Mouse (Mus musculus) central nervous system, embryonic 14 days (tissue): Measurements from ENCODE around the gene Wnk2. TPM values are rescaled to one million over a fixed set of nuclear protein-coding genes. Genes with fewer than 3 reads are reported as not detected.

Experiments
- polyA plus RNA-seq: library from polyadenylated mRNA; depleted of rRNA; stranded (reverse); fragments of >200 nt; gene quantifications from 2 replicates; pipeline ENCODE4 v1.2.3, GENCODE M21; 2012; rRNA removed

Wnk2 gene
- polyA plus RNA-seq, result 56.6 and 57.6 TPM in 2 replicates

DNA sequence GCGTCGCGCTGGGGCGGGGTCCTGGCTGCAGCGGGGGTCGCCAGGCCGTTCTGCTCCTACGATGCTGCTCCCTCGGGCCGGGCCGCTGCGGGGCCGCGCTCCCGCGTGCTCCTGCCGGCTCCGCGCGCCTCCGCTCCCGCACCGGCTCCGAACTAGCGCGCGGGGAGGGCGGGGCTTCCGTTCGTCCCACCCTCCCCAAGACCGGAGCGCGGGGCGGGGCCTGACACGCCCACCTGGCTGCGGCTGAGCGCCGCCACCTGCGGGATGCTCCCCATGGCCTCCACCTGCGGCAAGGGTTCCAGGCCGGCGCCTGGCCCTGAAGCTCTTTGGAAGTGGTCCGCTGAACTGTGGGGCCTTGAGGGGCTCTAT, at the start of gene Wnk2:
Gene Wnk2, minus strand, starts transcription at position 157 of the 369 bp plus-strand sequence.

DNA sequence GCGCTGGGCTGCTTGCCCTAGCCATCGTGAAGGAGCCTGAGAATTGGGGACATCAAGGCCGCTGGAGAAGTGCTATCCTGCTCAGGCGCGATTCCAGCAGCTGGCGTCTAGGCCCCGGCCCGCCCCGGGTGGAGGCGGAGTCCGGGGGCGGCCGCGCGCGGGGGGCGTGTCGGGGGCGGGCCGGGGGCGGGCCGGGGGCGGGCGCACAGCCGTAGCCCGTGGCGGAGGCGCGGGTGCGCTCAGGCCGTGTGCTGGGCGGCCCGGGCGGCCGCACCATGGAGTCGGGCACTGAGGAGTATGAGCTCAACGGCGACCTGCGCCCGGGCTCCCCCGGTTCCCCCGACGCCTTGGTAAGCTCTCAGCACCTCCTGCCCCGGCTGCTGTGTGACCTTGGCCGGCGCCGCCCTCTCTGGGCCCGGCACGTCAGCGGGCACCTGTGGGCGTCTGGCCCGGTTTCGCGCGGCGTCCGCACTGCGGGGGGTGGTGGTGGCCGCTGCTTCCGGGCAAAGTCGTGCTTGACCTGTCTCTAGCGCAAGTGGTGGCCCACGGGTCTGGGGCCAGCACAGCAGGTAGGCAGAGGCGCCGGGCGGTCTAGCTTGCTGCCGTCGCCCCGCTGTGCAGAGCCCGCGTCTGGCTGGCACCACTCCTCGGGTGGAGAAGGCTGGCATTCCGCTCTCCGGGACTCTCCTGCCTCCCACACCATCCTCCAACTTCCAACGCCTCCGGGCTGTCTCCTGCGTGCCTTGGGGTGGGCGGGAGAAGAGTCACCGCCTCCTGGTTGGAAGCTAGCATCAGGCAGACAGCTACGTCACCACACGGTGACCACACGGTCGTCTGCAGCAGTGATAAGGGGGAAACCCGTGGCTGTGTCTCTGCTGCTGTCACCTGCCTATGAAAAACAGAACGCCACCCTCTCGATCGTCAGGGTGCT, 39.7 kb upstream of the Wnk2 start, which contains the start of gene Ninj1:
Gene Ninj1, plus strand, starts transcription at position 198 of the 931 bp plus-strand sequence.

Other genes with a start within 250 kb of the Wnk2 start
- 59.5 and 65.3 TPM in 2 replicates for gene Fam120a, start 180.0 kb downstream of the Wnk2 start, polyA plus RNA-seq
- gene Ninj1, start 39.5 kb upstream of the Wnk2 start, polyA plus RNA-seq, result 45.9 and 48.6 TPM in 2 replicates
- 24.4 and 36.0 TPM in 2 replicates for gene Card19, start 68.0 kb upstream of the Wnk2 start, polyA plus RNA-seq
- gene Susd3, start 100.7 kb upstream of the Wnk2 start, polyA plus RNA-seq, result 0.80 and 0.91 TPM in 2 replicates
- gene Fgd3, start 172.3 kb upstream of the Wnk2 start, polyA plus RNA-seq, result 6.7 and 9.0 TPM in 2 replicates
- 37.4 and 37.8 TPM in 2 replicates for gene Bicd2, start 193.6 kb upstream of the Wnk2 start, polyA plus RNA-seq